Mouse (Mus musculus) liver, postnatal 0 days (tissue): Measurements from ENCODE around the gene Fdps. TPM values are rescaled to one million over a fixed set of nuclear protein-coding genes. Genes with fewer than 3 reads are reported as not detected.

Experiments
- ATAC-seq: fragments of 200-750 bp; cut with Nextera tagmentation; 2 replicates; pipeline ENCODE4 v1.8.0; 2017; ENCODE audit warnings: mild to moderate bottlenecking, moderate library complexity
- DNase-seq: peaks from one replicate; pipeline ENCODE4 v3.0.0-alpha.2; 2016
- H3K27ac ChIP-seq: fragments of 300-500 bp; sonication (generic); 2 replicates; pipeline ENCODE4 v1.5.1; 2014; ENCODE audit warnings: antibody characterized with exemption, moderate library complexity, mild to moderate bottlenecking, low read depth
- H3K27me3 ChIP-seq: fragments of 300-500 bp; sonication (generic); 2 replicates; pipeline ENCODE4 v1.6.1; 2014; ENCODE audit warnings: low read length, control low read depth, mixed read lengths; ENCODE audit not compliant: insufficient read depth
- H3K36me3 ChIP-seq: fragments of 300-500 bp; sonication (generic); replicated peaks from 2 replicates; pipeline ENCODE4 v1.6.1; 2014; ENCODE audit warnings: mild to moderate bottlenecking, control low read depth, low read length, moderate library complexity, mixed read lengths; ENCODE audit not compliant: insufficient read depth
- H3K4me1 ChIP-seq: fragments of 300-500 bp; sonication (generic); 2 replicates; pipeline ENCODE4 v1.6.1; 2014; ENCODE audit warnings: antibody characterized with exemption, mild to moderate bottlenecking, control low read depth; ENCODE audit not compliant: insufficient read depth
- H3K4me2 ChIP-seq: fragments of 300-500 bp; sonication (generic); 2 replicates; pipeline ENCODE4 v1.6.1; 2014; ENCODE audit warnings: low read depth, mild to moderate bottlenecking, low read length, moderate library complexity, mixed read lengths
- H3K4me3 ChIP-seq: fragments of 300-500 bp; sonication (generic); 2 replicates; pipeline ENCODE4 v1.5.1; 2014; ENCODE audit warnings: low read depth, low read length
- H3K9ac ChIP-seq: fragments of 300-500 bp; sonication (generic); replicated peaks from 2 replicates; pipeline ENCODE4 v1.6.1; 2014; ENCODE audit warnings: mild to moderate bottlenecking, moderate library complexity
- H3K9me3 ChIP-seq: fragments of 300-500 bp; sonication (generic); 2 replicates; pipeline ENCODE4 v1.6.1; 2016; ENCODE audit warnings: mild to moderate bottlenecking, control low read depth, low read length, mixed read lengths
- CTCF ChIP-seq: sonication (generic); IDR thresholded peaks from 2 replicates; pipeline ENCODE4 v1.5.1; 2016; ENCODE audit warnings: antibody characterized with exemption, low read depth
- EP300 ChIP-seq: IDR thresholded peaks from 2 replicates; pipeline ENCODE4 v1.6.1; 2016; ENCODE audit warnings: antibody characterized with exemption, low read depth, mild to moderate bottlenecking
- WGBS: fragments of 180-500 bp; shearing (Covaris S2); extraction: QIAGEN DNeasy Blood & Tissue Kit; methylation state at CpG from one replicate; pipeline ENCODE4 v1.1.7; 2014; ENCODE audit not compliant: insufficient replicate concordance; 5-methylcytosine and 5-hydroxymethylcytosine counted together
- polyA plus RNA-seq: library from polyadenylated mRNA; unstranded; fragments of >200 nt; fragmentation: Nextera tagmentation; extraction: Ambion mirVana; gene quantifications from 2 replicates; pipeline ENCODE4 v1.2.1, GENCODE M21; 2015

The Fdps gene
- polyA plus RNA-seq, 1 experiment from 2014 or later: 82.2 TPM

DNA sequence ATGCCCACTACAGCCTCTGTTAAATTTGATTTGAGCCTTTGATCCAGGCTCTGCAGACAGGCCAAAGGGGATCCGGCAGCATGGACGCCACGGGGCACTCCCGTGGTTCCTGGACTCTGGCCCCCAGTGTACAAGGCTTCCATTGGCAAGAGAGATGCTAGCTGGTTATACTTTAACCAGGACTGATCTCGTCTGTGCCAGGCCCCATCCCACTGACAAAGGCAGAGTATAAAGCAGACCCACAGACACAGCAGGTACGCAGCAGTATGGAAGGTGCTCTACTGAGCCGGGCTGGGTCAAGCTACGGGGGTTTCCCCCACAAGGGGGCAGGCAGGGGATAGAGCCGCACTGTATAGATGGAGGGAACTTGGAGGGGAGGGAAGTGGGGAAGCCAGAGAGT, 34.6 kb upstream of the Fdps start:
- no peaks in the 10 kb centered on the region for H3K9me3 ChIP-seq
- WGBS: 18% methylated on average over 9 of the region's 9 CpGs
- no peaks in the 10 kb centered on the region for H3K27me3 ChIP-seq
- peak overlapping the region; percentile 63 for H3K4me3 ChIP-seq
- peak overlapping the region; percentile 71 for H3K4me2 ChIP-seq
- TF ChIP-seq CTCF (peak; percentile 66), EP300 (0 out of 2 replicates have a peak, but pooled peaks have one; percentile 2)
- H3K9ac ChIP-seq: peak overlapping the region; percentile 69
- H3K4me1 ChIP-seq: peaks cover 42% of the 10 kb centered on the region
- peak; percentile 84 for ATAC-seq
- DNase-seq: peak; percentile 74
- peaks cover 10% of the 10 kb centered on the region for H3K36me3 ChIP-seq
- H3K27ac ChIP-seq: peak overlapping the region; percentile 91

GRCm38 (mm10) chr3:89135958-89136357, 34.2 kb upstream of the Fdps start, which contains the start of gene Pklr:
TSS of gene Pklr (plus strand) at chr3:89136142.
- WGBS: 13% methylated on average over 3 of the region's 3 CpGs

GRCm38 (mm10) chr3:89133752-89134151, 32.0 kb upstream of the Fdps start:
- DNase-seq (no peak), ATAC-seq (no peak)
- peaks cover 40% of the 10 kb centered on the region for H3K4me1 ChIP-seq
- no peaks in the 10 kb centered on the region for H3K36me3 ChIP-seq
- no peaks in the 10 kb centered on the region for H3K27me3 ChIP-seq
- H3K9me3 ChIP-seq: no peaks in the 10 kb centered on the region
- H3K4me2 ChIP-seq: peak overlapping the region; percentile 70; the same call in 1 of the 2 replicates
- no peak overlapping the region for H3K4me3 ChIP-seq
- 38% methylated on average over 1 of the region's 1 CpGs for WGBS
- no peak for TF ChIP-seq CTCF
- no peak for TF ChIP-seq EP300
- H3K27ac ChIP-seq: peak overlapping the region; percentile 76
- no peak overlapping the region; the same call in 1 of the 2 replicates for H3K9ac ChIP-seq

More at GRCm38 (mm10) chr3:89135958-89136357, 34.2 kb upstream of the Fdps start, which contains the start of gene Pklr:
- Histone ChIP-seq H3K4me2 (peak within 1 kb of the TSS; percentile 71), H3K4me1 (peaks cover 42% of the 10 kb centered on the region), H3K9ac (peak within 1 kb of the TSS; percentile 69), H3K4me3 (peak within 1 kb of the TSS; percentile 63), H3K27me3 (no peaks in the 10 kb centered on the region), H3K9me3 (no peaks in the 10 kb centered on the region), H3K36me3 (peaks cover 6% of the 10 kb centered on the region; the same call in 1 of the 2 replicates), H3K27ac (peak within 1 kb of the TSS; percentile 91)
- peak; percentile 18 for ATAC-seq
- no peak for DNase-seq
- TF ChIP-seq CTCF (no peak), EP300 (peak; percentile 52; the same call in 1 of the 2 replicates)

DNA sequence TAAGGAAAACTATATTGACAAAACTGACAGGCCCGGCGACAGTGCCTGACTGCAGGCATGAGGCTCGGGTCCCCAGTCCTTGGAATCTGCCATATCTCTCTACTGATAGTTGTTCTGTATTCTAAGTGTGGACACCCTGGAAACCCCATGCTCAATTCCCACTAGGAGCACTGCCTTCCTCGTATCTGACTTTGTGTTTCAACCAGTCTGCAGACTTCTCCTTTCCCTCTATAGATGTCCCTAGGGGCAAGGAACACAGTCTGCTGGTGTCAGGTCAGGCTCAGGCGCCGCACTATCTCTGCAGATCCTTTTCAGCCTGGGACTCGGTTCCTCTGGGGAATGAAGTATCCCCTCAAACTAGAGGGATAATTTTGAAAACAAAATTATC, 31.3 kb upstream of the Fdps start:
- Histone ChIP-seq H3K9me3 (no peaks in the 10 kb centered on the region), H3K4me2 (peak overlapping the region; percentile 70), H3K9ac (peak overlapping the region; percentile 13), H3K27me3 (no peaks in the 10 kb centered on the region), H3K4me3 (no peak overlapping the region), H3K36me3 (no peaks in the 10 kb centered on the region), H3K4me1 (peaks cover 37% of the 10 kb centered on the region), H3K27ac (peak overlapping the region; percentile 76)
- DNase-seq (no peak), ATAC-seq (no peak)
- TF ChIP-seq EP300: no peak
- TF ChIP-seq CTCF: no peak
- 56% methylated on average over 7 of the region's 7 CpGs for WGBS

DNA sequence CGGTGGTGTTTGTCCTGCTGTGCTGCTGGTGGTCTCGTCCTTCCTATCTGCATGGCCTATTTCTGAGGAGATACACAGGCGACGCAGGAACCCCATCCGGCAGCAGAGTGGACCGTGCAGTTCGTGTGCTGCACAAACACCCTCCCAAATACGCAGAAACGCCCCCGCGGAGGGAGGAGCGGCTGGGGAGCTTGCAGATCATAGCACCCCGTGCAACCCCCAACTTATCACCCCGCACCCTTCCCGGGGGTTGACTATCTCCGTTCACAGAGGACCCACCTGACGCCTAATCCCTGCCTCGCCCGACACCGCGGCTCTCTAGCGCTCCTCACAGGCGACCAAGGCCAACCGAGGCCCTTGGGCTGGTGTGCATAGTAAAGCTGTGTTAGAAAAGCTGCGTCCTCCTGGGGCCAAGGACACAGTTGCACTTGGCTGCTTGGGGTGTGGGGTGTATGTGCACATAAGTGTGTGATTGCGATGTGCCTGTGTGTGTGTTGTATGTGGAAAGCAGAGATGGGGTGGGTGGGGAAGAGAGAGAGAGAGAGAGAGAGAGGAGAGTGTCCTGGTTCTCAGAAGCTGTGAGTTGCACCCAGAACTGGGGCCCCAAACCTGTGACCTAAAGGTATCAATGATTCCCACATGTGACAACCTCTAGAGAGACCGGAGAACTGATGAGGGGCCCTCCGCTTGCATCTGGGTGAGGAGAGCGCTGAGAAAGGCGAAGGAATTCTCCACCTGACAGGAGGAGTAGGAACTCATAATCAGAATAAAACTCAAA, 30.7 kb upstream of the Fdps start:
- ATAC-seq (peak; percentile 77), DNase-seq (peak; percentile 81)
- Histone ChIP-seq H3K9ac (peak overlapping the region; percentile 40), H3K9me3 (no peaks in the 10 kb centered on the region), H3K4me3 (peak overlapping the region; percentile 36), H3K36me3 (no peaks in the 10 kb centered on the region), H3K4me2 (peak overlapping the region; percentile 70), H3K27ac (peak overlapping the region; percentile 76), H3K27me3 (no peaks in the 10 kb centered on the region), H3K4me1 (peaks cover 37% of the 10 kb centered on the region)
- TF ChIP-seq EP300 (peak; percentile 83; the same call in 1 of the 2 replicates), CTCF (peak; percentile 76)
- WGBS: 13% methylated on average over 30 of the region's 30 CpGs

- peaks cover 37% of the 10 kb centered on the region for H3K4me1 ChIP-seq
- DNase-seq (no peak), ATAC-seq (no peak)
- H3K36me3 ChIP-seq: no peaks in the 10 kb centered on the region
- peak overlapping the region; percentile 76; the same call in 1 of the 2 replicates for H3K27ac ChIP-seq
- peak overlapping the region; percentile 36 for H3K4me3 ChIP-seq
- H3K9me3 ChIP-seq: no peaks in the 10 kb centered on the region
- H3K9ac ChIP-seq: no peak overlapping the region
- peak overlapping the region; percentile 70 for H3K4me2 ChIP-seq
- H3K27me3 ChIP-seq: no peaks in the 10 kb centered on the region
- no peak for TF ChIP-seq EP300
- no peak for TF ChIP-seq CTCF
- WGBS: 34% methylated on average over 4 of the region's 4 CpGs
These were observed 30.1 kb upstream of the Fdps start for GRCm38 (mm10) chr3:89131816-89132215.
